19 mouse cellular contexts compared by ENCODE assay signal in the genomic region with DNA sequence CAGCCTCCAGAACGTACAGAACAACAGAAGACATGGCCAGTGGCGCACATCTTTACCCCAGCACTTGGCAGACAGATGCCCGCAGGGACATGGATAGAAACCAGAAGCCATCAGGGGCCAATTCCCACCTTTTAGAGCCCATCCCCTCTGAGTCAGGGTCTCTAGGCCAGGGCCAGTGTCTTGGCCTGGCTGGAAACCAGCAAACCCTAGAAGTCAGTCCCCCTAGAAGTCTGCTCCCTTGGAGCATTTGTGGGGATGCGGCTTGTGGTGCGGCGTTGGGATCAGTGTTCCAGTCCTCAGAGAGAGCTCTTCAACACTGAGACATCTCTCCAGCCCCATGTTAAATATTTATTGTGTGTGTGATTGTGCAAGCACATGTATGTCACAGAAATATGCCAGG. TPM values are rescaled to one million over a fixed set of nuclear protein-coding genes. Genes with fewer than 3 reads are reported as not detected.
DNase-seq lines count a peak whose midpoint lies in the region.
"Had no signal": no experiment of that assay in that cellular context is flagged by ENCODE, and none has a peak within 500 bp of the region (broad histone marks: within the 10 kb centered on the region; RNA-seq: fewer than 3 reads in every experiment).

No protein-coding gene starts in this region.

- WGBS in heart, embryonic 10.5 days: 82% methylated on average over 6 of the region's 6 CpGs

- peaks cover 16% of the 10 kb centered on the region for H3K4me1 ChIP-seq in heart, embryonic 10.5 days
- H3K4me1 ChIP-seq: embryonic facial prominence, embryonic 12.5 days had no signal

- no peaks in the 10 kb centered on the region for H3K36me3 ChIP-seq in heart, embryonic 10.5 days
- H3K36me3 ChIP-seq: embryonic facial prominence, embryonic 10.5 days; embryonic facial prominence, embryonic 12.5 days; forebrain, embryonic 15.5 days; G1E had no signal

- DNase-seq in cerebellum, adult 11-12 months: peak; percentile 53
- no peak for DNase-seq in cerebellum, postnatal 14 days
- peak; percentile 49 for DNase-seq in cerebellum, adult 9-10 months
- no peak for DNase-seq in cerebellum, adult 8-10 months
- peak; percentile 65 for DNase-seq in heart, adult 11 months
- DNase-seq in heart, embryonic 10.5 days (ENCODE audit: low spot score): no peak
- DNase-seq: adrenal gland, adult 8-10 months; adrenal gland, postnatal 14 days; adrenal gland, postnatal 36 days; B cell, adult 2 months; cerebellum, adult 11 months; forebrain, postnatal 0 days had no signal

- H3K27ac ChIP-seq in heart, embryonic 10.5 days: no peak overlapping the region
- H3K27ac ChIP-seq: embryonic facial prominence, embryonic 10.5 days; embryonic facial prominence, embryonic 12.5 days; forebrain, embryonic 13.5 days had no signal

- H3K9me3 ChIP-seq in heart, embryonic 10.5 days: no peaks in the 10 kb centered on the region
- H3K9me3 ChIP-seq: embryonic facial prominence, embryonic 10.5 days; embryonic facial prominence, embryonic 12.5 days; forebrain, embryonic 13.5 days; forebrain, embryonic 15.5 days; G1E had no signal

- no peak overlapping the region for H3K4me3 ChIP-seq in heart, embryonic 10.5 days
- H3K4me3 ChIP-seq: embryonic facial prominence, embryonic 10.5 days; embryonic facial prominence, embryonic 12.5 days; forebrain, embryonic 13.5 days; forebrain, embryonic 15.5 days had no signal

- 0 out of 2 replicates have a peak, but pooled peaks cover 4% of the 10 kb centered on the region for H3K27me3 ChIP-seq in heart, embryonic 10.5 days (ENCODE audit: insufficient read depth, poor library complexity, severe bottlenecking)
- H3K27me3 ChIP-seq: CH12.LX; embryonic facial prominence, embryonic 12.5 days; forebrain, embryonic 13.5 days; forebrain, embryonic 15.5 days; Patski had no signal

RNA-seq across cellular contexts. Expression of gene Prkar1b, which starts 12.6 kb away (rescaled TPM):
- 7.4 and 8.3 TPM in 2 replicates for polyA plus RNA-seq in heart, embryonic 10.5 days (2016; fragmentation: Nextera tagmentation; extraction: Ambion mirVana)
- polyA plus RNA-seq: G1E had no signal

RNA-seq across cellular contexts. Expression of gene Dnaaf5, which starts 12.8 kb away (rescaled TPM):
- 9.5 and 12.5 TPM in 2 replicates for polyA plus RNA-seq in heart, embryonic 10.5 days (2016; fragmentation: Nextera tagmentation; extraction: Ambion mirVana)

Comparison
In these comparisons a context has a peak if more than half of its experiments do, and no peak if none do; other contexts are left out.
1. DNase-seq: peak in cerebellum, adult 11-12 months (single experiment), cerebellum, adult 9-10 months (single experiment) and heart, adult 11 months (single experiment); none in cerebellum, postnatal 14 days (0 of 2), cerebellum, adult 8-10 months (single experiment) and heart, embryonic 10.5 days (single experiment).